In genomic region chr15:61599734-61600133, GRCm38 (mm10) we compare ENCODE assay signal across 15 mouse cellular contexts.
DNase-seq lines count a peak whose midpoint lies in the region; ATAC-seq lines count a peak whose summit lies in the region.
"Had no signal": no experiment of that assay in that cellular context is flagged by ENCODE, and none has a peak within 500 bp of the region (broad histone marks: within the 10 kb centered on the region; RNA-seq: fewer than 3 reads in every experiment).

No protein-coding gene starts in this region.

- intact Hi-C loops in left cerebral cortex, postnatal 36 days (cut with DNase I) = no loop called here

- H3K4me3 ChIP-seq in heart, embryonic 11.5 days (ENCODE audit: low read depth, low read length) = 0 out of 2 replicates have a peak overlapping the region, but pooled peaks have one; percentile 6
- H3K4me3 ChIP-seq: hindbrain, embryonic 15.5 days; layer of hippocampus, adult 2 months; limb, embryonic 15.5 days; megakaryocyte, embryonic 14.5 days had no signal

- peak; percentile 6 to 9 for DNase-seq in cerebellum, postnatal 25 days
- DNase-seq in cerebellum, postnatal 4 days (ENCODE audit: low spot score in 2 of 2) = no peak
- peak; percentile 6 to 9 for DNase-seq in left cerebral cortex, adult 9 months (ENCODE audit: low spot score in 2 of 2)
- no peak for DNase-seq in left cerebral cortex, postnatal 36 days (ENCODE audit: low spot score in 2 of 2)
- peak; percentile 49 for DNase-seq in Muller cell, postnatal 12 days (ENCODE audit: inconsistent ontology term)
- no peak for DNase-seq in embryo, embryonic 10.5 days (ENCODE audit: low spot score)
- no peak for DNase-seq in retina, embryonic 14.5 days (ENCODE audit: low spot score)
- DNase-seq: gastrocnemius, postnatal 14 days; kidney, adult 9 months; thymus, postnatal 25 days had no signal

- 31% methylated on average over 6 of the region's 6 CpGs for WGBS in heart, embryonic 11.5 days (ENCODE audit: insufficient replicate concordance)

- H3K36me3 ChIP-seq in heart, embryonic 11.5 days (ENCODE audit: control insufficient read depth, insufficient read depth, low read length) = no peaks in the 10 kb centered on the region
- H3K36me3 ChIP-seq: hindbrain, embryonic 15.5 days; limb, embryonic 15.5 days had no signal

- peak overlapping the region; percentile 7; the same call in 1 of the 2 replicates for H3K4me2 ChIP-seq in heart, embryonic 11.5 days
- H3K4me2 ChIP-seq: hindbrain, embryonic 15.5 days; limb, embryonic 15.5 days had no signal

- ATAC-seq in heart, embryonic 11.5 days (replicated peaks; ENCODE audit: insufficient number of reproducible peaks, low FRiP score, low TSS enrichment) = no peak

- H3K27ac ChIP-seq in heart, embryonic 11.5 days (ENCODE audit: low read depth, low read length) = no peak overlapping the region
- H3K27ac ChIP-seq: hindbrain, embryonic 15.5 days; layer of hippocampus, adult 2 months; limb, embryonic 15.5 days had no signal

- H3K4me1 ChIP-seq in heart, embryonic 11.5 days (ENCODE audit: control insufficient read depth, insufficient read depth, low read length) = no peaks in the 10 kb centered on the region
- H3K4me1 ChIP-seq: hindbrain, embryonic 15.5 days; limb, embryonic 15.5 days; megakaryocyte, embryonic 14.5 days had no signal

- H3K9ac ChIP-seq in heart, embryonic 11.5 days (ENCODE audit: low read depth, low read length) = no peak overlapping the region
- H3K9ac ChIP-seq: hindbrain, embryonic 15.5 days; limb, embryonic 15.5 days had no signal

- H3K9me3 ChIP-seq in heart, embryonic 11.5 days (replicated peaks; ENCODE audit: control insufficient read depth, low read length) = no peaks in the 10 kb centered on the region
- H3K9me3 ChIP-seq: hindbrain, embryonic 15.5 days; limb, embryonic 15.5 days; megakaryocyte, embryonic 14.5 days had no signal

- H3K27me3 ChIP-seq in heart, embryonic 11.5 days (ENCODE audit: control insufficient read depth, insufficient read depth, low read length) = no peaks in the 10 kb centered on the region
- H3K27me3 ChIP-seq: hindbrain, embryonic 15.5 days; limb, embryonic 15.5 days; megakaryocyte, embryonic 14.5 days had no signal

Comparison
In these comparisons a context has a peak if more than half of its experiments do, and no peak if none do; other contexts are left out.
1. DNase-seq: peak in cerebellum, postnatal 25 days (2 of 2), left cerebral cortex, adult 9 months (2 of 2) and Muller cell, postnatal 12 days (single experiment); none in cerebellum, postnatal 4 days (0 of 2), left cerebral cortex, postnatal 36 days (0 of 2), embryo, embryonic 10.5 days (single experiment) and retina, embryonic 14.5 days (single experiment).